Mouse (Mus musculus) hematopoietic stem cell, adult 5-6 weeks (primary cell): ENCODE results near the gene Teddm2. TPM values are rescaled to one million over a fixed set of nuclear protein-coding genes. Genes with fewer than 3 reads are reported as not detected.
"Not testable (repeated sequence)": the region's sequence is repeated elsewhere in the genome, so short reads cannot be mapped to it uniquely, and the experiment has no call there.

ENCODE experiments used
- ATAC-seq, 2 experiments: fragments of 125-278 bp in 1 of 2; replicated peaks in 1 of 2; 2 replicates each; pipeline ENCODE4 v1.8.0; 2016 to 2017; ENCODE audit warnings: inconsistent platforms in 2 of 2, mild to moderate bottlenecking in 2 of 2, moderate number of reproducible peaks in 2 of 2, low read depth in 1 of 2, moderate TSS enrichment in 1 of 2; ENCODE audit not compliant: low FRiP score in 2 of 2, poor library complexity in 2 of 2, severe bottlenecking in 2 of 2, insufficient read depth in 1 of 2, low TSS enrichment in 1 of 2
- total RNA-seq: library from RNA; stranded (forward); fragments of 172-1452, 232-1000 nt; gene quantifications from 2 replicates; pipeline ENCODE4 v1.2.3, GENCODE M21; 2017

Teddm2 gene
- total RNA-seq, 1 experiment from 2014 or later = 0.20 TPM

GRCm38 (mm10) chr1:153874045-153874444, 26.0 kb downstream of the Teddm2 start, which contains the start of gene Teddm1b:
TSS of gene Teddm1b (plus strand) at chr1:153874345.
- ATAC-seq = no peak

GRCm38 (mm10) chr1:153855946-153856345, 44.1 kb downstream of the Teddm2 start:
- no peak for ATAC-seq

GRCm38 (mm10) chr1:153852696-153853095, 47.3 kb downstream of the Teddm2 start:
- ATAC-seq = not testable (repeated sequence)

DNA sequence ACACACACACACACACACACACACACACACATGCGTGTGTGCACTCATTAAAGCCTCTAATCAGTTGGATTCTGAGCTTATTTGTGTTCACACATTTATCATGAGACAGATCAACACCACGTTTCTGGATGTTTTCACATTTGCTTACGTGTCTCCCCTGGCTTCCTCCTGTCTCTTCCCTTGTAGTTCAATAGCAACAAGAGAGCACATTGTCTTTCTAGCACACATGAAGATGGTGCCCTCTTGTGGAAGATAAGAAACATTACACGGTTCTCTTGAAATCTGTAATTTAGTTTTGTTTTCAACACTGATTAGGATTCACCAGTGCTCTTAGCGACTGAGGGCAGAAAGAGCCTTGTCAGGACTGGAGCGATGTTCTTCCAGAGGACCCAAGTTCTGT, 53.2 kb downstream of the Teddm2 start:
- ATAC-seq = peak; percentile 65 to 83

GRCm38 (mm10) chr1:153846420-153846819, 53.6 kb downstream of the Teddm2 start:
- ATAC-seq = no peak

GRCm38 (mm10) chr1:153844042-153844441, 56.0 kb downstream of the Teddm2 start, which contains the start of gene Rgsl1:
TSS of gene Rgsl1 (minus strand) at chr1:153844142.
- no peak for ATAC-seq

- peak in 1 of 2 experiments; percentile 17; a peak in 1 of 4 replicates for ATAC-seq
Observed at GRCm38 (mm10) chr1:153842121-153842740, 57.8 kb downstream of the Teddm2 start.

GRCm38 (mm10) chr1:153836036-153836435, 64.0 kb downstream of the Teddm2 start:
- ATAC-seq = no peak

DNA sequence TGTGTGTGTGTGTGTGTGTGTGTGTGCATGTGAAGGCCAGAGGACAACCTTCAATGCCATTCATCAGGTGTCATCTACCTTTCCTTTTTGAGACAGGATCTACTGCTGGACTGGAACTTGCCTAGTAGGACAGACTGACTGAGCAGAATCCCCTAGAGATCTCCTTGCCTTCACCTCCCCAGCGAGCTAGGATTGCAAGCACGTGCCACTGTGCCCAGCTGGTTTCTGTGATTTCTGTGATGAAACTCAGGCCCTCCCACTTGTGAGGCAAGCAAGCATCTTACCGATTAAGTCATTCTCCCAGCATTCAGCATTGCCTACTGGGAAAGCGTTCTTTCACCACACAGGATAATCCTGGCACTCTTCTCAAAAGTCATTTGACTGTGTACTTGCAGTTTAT, 69.3 kb downstream of the Teddm2 start:
- no peak for ATAC-seq

DNA sequence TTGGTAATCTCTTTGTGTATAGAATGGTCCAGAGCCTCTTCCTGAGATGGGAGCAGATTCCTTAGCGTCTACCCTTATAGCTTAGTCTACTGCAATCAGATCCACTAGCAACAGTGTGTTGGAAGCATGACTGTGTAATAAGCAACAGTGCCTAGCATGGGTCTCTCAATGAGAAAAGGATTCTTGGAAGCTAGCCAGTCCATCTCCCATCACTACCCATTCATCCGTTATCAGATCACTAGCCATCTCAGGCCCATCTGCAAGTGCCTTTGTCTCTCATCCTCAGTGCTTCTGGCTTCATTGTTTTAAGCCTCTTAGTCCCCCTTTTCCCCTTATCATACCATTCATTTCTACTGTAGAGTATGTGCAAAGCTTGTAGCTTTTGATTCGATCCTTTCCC, 79.8 kb downstream of the Teddm2 start:
- no peak for ATAC-seq

DNA sequence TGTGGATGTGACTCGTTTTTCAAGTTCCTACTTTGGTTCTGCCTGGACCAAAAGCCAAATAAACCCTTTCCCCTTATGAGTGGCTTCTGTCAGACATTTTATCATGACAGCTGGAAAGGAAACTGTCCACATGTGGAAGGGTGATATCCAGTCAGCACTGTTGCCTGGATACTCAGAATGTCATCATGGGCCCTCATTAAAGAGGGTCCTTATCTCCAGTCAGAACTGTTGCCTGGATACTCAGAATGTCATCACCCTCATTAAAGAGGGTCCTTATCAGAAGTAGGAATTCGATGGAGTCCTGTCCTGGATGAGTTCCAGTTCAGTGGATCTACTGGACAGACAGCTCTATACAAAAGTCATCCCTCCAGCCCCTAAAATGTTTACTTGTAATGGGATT, 85.8 kb downstream of the Teddm2 start:
- no peak for ATAC-seq

DNA sequence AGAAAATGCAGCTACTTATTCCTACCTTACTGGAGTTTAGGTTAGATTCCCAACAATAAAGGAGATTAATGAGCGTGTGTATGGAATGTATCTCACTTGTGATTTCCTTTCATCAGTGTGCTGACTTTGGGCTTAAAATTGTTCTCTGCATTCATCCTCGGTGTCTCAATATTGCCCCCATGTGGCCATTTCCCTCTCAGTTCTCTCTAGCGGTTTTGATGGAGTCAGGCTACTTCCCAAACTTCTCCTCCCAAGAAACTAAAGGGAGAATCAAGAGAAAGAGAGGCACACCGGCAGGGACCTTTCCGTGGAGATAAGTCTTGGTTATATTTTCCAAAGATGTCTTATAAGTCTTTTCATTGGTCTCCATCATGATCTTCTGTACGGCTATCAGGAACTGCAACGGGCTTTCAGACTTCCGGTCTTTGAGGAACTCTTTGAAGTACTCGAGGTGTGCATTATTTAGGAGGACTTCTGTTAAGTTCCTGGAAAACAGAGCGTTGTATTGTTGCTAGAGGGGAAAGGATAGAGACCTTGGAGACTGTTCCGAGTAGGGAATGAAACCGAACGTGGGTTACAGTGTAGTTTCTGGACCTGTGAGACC, 92.5 kb downstream of the Teddm2 start:
- ATAC-seq = peak; percentile 65 to 76; a peak in 3 of 4 replicates

DNA sequence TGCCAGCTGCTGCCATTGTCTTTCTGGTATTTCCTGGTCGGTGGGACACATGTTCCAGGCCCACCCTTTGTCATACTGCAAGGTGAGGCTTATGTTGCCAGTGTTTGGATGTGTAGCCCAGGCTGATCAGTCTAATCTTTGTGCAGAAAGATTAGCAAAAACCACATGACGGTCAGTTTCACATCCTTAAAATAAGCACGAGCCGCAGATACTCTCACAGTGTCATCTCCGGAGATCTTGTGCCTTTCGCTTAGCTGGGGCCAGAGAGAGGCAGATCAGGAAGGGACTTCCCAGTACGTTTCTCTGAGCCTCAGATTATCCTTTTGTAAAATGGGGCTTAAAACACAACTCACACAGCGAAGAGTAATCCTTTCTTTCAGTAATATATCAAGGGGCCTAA, 96.5 kb downstream of the Teddm2 start:
- 0 out of 4 replicates have a peak, but pooled peaks of 1 of the 2 experiments have one; percentile 8 for ATAC-seq

DNA sequence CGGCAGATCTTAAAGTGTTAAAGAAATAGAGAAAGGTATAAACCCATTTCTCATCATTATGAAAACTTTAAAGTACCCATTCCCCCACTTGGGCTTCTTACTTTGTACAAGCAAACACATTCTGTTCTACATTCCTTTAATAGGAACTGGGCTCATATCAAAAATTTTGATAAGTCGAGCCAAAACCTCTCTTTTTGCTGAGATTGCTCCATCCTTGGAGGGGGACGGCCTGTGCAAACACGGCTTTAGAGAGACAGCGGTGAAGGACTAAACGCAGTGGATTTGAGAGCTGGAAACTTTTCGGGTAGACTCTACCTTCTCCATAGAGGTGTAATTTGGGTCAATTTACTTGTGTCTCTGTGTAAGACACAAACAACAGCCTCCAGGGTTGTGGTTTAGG, 97.3 kb downstream of the Teddm2 start:
- ATAC-seq = no peak

Other genes starting within 250 kb of the Teddm2 start
- gene Rgs8, start 247.2 kb downstream of the Teddm2 start, total RNA-seq = 0.44 and 3.6 TPM in 2 replicates
- 0.45 TPM in 1 of 2 replicates, not detected in the other for gene Rgs16, start 159.9 kb downstream of the Teddm2 start, total RNA-seq
- 76.4 and 117 TPM in 2 replicates for gene Rnasel, start 150.8 kb downstream of the Teddm2 start, total RNA-seq
- gene Rgsl1, start 56.1 kb downstream of the Teddm2 start, total RNA-seq = not detected in 2 replicates
- gene Teddm1b, start 25.9 kb downstream of the Teddm2 start, total RNA-seq = not detected in 2 replicates
- gene Teddm1a, start 8.5 kb downstream of the Teddm2 start, total RNA-seq = not detected in 2 replicates
- 196 and 243 TPM in 2 replicates for gene Glul, start 284 bp downstream of the Teddm2 start, total RNA-seq